Mouse (Mus musculus) adrenal gland, postnatal 25 days (tissue): Measurements from ENCODE around the gene Farp1. TPM values are rescaled to one million over a fixed set of nuclear protein-coding genes. Genes with fewer than 3 reads are reported as not detected.

Experiments used
- DNase-seq: peaks from one replicate; pipeline ENCODE4 v3.0.0; 2021; ENCODE audit warnings: mixed read lengths
- total RNA-seq: library from RNA; stranded (reverse); gene quantifications from 2 replicates; pipeline ENCODE4 v1.2.3, GENCODE M21; 2021

The Farp1 gene
- total RNA-seq, 1 experiment from 2014 or later: 25.8 TPM

GRCm38 (mm10) chr14:121057750-121058149, 22.8 kb downstream of the Farp1 start:
- no peak for DNase-seq

DNA sequence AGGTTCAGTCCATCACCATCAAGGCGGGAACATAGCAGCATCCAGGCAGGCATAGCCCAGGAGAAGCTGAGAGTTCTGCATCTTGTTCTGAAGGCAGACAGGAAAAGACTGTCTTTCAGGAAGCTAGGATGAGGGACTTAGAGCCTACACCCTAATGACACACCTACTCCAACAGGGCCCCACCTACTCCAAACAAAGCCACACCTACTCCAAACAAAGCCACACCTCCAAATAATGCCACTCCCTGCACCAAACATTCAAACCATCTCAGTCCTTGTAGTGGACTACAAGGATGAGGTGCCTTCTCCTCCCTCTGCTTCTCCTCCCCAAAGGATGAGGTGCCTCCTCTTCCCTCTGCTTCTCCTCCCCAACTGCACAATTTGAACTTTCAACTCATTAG, 23.5 kb downstream of the Farp1 start:
- DNase-seq: no peak

DNA sequence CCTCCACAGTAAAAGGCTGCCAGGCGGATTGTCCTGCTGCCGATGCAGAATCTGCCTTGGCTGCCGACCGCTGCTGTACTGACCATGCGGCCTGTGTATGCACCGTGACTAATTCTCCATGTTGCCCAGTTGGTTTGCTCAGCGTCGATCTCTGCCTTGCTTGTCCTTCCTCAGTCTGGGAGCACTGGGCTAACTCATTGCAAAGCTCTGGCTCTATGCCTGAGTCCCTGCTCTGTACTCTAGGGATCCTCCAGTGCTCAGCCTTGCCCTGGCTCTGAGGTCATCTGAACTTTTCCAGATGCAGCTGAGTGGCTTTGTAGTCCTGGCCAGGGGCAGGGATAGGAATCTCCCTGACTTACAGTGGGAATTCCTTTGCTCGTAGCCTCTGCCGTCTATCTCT, 24.3 kb downstream of the Farp1 start:
- peak; percentile 63 for DNase-seq

DNA sequence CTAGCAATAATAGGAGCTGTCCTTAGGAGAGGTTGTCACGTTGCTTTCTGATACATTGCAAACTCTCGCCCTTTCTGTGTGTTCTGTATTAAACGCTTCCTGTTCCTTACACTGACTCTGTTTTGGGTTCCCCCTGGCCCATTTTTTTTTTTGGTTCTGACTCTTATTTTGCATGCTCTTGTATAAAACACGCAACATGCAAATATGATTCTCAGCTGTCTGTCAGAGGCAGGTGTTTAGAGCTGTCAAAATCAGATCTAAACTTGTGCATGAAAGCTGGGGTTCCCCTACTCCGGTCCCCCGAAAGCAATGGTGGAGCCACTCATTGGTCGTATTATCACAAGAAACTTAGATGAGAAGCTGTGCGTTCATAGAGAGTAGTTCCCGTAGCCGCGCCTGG, 25.5 kb downstream of the Farp1 start:
- DNase-seq: no peak

- DNase-seq: no peak
Observed at GRCm38 (mm10) chr14:121061686-121062085, 26.7 kb downstream of the Farp1 start.

DNA sequence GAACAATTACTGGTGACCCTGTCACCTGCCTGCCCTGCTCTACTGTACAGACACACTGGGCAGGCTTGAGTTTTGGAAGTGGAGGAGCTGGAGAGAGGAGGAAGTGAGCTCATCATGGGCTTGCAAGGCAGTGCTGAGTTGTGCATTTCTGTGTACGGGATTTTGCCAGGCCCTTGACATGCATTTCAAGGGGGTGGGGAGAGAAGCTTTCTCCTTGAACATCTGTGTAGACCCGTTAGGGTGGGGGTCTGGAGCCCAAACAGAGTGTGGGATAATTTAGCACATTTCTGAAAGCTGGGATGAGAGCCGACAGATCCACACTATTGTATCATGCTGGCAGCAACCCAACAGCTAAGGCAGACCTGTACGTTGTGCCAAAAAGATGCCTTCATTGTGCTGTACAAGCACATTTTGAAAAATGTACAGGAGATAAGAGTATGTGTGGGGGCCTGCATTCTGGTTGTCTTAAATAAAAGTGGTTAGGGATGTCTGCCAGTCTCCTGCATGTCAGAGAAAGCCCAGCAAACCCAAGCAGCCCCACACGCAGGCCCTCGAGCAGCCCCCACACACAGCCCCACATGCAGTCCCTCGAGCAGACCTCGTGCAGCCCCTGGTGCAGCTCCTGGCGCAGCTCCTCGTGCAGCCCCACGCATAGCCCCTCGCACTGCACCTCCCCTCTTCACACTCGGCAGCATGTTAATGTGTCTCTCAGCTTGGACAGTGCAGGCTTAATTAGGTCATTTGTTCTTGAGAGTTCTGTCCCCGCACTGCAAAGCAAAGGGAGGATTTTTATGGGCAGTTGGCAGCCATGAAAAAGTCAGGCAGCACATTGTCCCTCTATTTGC, 27.5 kb downstream of the Farp1 start:
- peak; percentile 15 for DNase-seq

GRCm38 (mm10) chr14:121064726-121065125, 29.7 kb downstream of the Farp1 start:
- DNase-seq: no peak

- DNase-seq: peak; percentile 27
Observed at GRCm38 (mm10) chr14:121073093-121073866, 38.3 kb downstream of the Farp1 start.

DNA sequence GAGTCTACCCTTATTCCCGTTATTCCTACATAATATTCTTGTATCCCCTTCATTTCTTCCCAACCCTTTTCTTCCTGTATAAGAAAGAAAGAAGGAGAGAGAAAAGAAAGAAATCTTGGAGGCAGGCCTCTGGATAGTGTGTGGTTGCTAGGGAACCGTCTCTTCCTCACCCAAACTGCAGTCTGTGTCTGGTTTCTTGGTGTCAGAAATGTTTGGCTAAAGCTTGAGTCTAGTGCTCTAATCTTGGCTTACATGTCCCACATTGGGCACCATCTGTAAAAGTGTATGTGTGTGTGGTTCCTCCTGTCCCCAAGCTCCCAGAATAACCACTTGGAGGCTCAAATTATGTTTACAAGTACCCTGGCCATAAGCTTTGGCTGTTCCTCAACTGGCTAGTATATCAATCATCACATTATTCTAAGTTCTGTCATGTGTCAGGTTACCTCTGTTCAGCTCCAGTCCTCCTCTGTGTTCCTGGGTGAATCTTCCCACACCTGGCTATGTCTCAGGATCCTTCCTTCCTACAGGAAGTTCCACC, 39.3 kb downstream of the Farp1 start:
- DNase-seq: no peak

DNA sequence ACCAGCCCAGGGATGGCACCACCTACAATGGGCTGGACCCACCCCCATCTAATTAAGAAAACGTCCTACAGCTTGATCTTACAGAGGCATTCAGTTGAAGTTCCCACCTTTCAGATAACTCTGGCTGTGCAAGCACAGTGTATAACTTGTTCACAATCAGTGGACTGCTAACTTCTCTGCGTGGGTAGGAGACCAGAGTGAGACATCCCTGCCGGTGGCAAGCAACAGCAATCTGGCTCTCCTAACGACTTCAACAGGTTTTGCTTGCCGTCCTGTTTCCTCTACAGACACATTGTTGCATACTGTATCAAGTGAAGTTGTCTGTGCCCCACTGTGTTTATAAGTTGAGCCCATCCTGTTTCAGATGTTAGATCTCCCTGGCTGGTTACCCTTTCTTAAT, 45.7 kb downstream of the Farp1 start:
- DNase-seq: no peak

- DNase-seq: no peak
Observed at GRCm38 (mm10) chr14:121082341-121082740, 47.3 kb downstream of the Farp1 start.

DNA sequence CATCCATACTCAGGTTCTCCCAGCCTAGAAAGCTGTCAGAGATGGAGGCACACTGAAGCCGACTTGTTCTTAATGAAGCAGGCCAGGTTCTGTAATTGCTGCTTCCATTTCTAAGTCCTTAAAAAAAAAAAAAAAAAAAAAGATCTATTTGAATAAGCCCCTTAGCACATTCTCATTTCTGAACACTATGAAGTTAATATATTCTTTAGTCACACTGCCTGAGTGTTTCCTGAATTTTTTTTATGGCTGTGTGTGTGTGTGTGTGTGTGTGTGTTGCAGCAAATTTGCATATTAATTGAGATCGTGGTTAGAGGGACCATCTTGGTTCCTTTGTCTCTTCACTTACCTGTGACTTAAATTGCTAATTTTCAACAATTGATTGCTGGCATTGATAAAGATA, 47.8 kb downstream of the Farp1 start:
- no peak for DNase-seq

DNA sequence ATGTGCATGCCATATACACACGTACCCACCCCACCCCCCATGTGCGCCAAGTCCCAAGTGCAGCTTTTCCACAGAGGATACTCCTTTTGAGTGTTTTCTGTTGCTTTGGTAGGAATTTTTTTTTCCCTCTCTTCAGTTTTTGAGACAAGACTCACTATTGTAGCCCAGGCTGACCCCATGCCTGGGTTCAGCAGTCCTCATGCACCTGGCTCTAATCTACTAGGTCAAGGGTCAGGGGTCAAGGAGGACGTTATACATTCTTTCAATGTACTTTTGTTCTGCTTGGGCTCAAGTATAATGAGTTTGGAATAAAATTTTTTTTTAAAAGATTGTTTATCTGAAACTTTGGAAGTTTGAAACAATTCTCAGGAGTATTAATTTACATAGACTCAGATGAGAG, 48.4 kb downstream of the Farp1 start:
- DNase-seq: no peak

- DNase-seq: no peak
Observed at GRCm38 (mm10) chr14:121092517-121092916, 57.5 kb downstream of the Farp1 start.

- no peak for DNase-seq
Observed at GRCm38 (mm10) chr14:121093860-121094259, 58.9 kb downstream of the Farp1 start.

GRCm38 (mm10) chr14:121097640-121098435, 62.8 kb downstream of the Farp1 start:
- no peak for DNase-seq

GRCm38 (mm10) chr14:121099120-121099519, 64.1 kb downstream of the Farp1 start:
- no peak for DNase-seq

GRCm38 (mm10) chr14:121099876-121100275, 64.9 kb downstream of the Farp1 start:
- DNase-seq: no peak

DNA sequence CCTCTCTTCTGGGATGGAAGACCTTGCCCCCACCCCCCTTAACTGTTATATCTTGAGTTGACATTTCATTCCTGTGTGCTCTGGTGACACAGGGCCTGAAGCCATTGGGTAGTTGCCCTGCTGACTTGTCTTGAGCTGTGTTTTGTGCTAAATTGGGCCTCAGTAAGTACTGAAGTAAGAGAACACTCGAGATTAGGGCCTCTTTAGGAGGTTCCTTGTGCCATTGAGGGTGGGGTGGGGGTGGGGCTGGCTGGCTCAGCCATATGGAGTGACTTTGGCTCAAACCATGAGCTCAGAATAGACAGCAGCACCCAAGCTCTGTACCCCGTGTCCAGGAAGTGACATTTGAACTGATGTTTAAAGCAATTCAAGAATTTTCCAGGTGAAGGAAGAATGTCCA, 65.8 kb downstream of the Farp1 start:
- no peak for DNase-seq

DNA sequence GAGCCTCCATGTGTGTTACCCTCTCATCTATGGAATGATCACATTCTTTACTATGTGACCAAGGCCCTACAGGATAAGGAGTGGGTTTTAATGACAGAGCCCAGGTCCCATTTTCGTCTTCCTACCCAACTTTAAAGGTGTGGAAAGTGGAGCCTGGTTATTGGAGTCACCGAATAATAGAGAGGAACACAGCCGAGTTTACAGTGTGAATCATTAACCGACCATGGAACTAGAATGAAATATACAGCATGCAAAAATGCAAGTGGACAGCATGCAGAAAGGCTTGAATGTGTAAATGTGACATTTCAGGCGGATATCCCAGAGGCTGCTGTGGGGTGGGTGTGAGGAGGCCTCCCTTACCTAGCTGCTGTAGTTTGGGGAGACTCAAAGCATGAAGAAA, 66.5 kb downstream of the Farp1 start:
- no peak for DNase-seq

DNA sequence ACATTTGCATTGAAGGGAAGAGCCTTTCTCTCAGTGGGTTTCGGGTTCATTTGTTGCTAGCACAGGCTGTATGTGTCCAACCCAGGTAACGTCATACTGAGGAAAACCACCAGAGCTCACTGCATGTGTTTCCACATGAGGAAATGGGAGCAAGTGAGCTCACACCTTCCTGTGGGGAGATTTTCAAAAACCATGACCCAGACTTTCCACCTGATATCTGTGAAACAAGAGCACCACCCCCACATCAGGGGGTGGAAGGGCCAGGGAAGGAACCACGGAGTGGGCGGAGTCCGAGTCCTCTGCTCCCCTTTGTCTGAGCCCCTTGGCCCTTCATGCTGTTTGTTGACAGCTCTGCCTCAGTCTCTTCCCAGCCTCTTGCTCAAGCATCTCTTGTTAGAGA, 67.6 kb downstream of the Farp1 start:
- no peak for DNase-seq

GRCm38 (mm10) chr14:121103459-121103858, 68.5 kb downstream of the Farp1 start:
- DNase-seq: no peak
